Mouse (Mus musculus): Measurements from ENCODE around the gene Ece1.

Gene Ece1

DNA sequence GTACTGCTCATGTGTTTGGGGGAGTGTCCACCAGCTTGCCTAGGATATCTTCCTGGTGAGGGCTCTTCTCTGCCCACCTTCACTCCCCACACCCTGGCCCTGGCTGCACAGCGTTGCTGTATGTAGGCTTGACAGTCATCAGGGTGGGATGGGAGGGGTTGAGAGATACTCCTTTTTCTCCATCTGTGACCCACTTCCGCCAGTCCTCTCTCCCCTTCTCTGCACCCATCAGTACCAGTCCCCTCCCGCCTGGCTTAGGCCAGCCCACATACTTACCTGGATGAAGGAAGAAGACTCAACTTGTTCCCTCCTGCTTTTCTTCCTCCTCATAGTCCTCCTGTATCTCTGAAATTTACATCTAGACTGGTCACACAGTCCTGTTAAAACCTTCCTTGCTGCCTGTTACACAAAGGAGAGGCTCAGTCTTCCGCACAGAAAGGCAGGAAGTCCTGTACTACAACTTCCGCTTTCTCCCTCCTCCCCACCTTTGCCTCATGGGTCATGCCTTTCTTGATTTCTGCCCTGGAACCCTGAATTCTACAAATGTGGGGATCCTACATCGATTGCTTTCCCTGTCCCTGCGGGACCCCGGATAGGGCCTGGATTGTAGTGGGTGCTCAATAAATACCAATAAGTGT, 21.6 kb downstream of the Ece1 start:
- DNase-seq (ENCODE audit: low spot score) = no peak

DNA sequence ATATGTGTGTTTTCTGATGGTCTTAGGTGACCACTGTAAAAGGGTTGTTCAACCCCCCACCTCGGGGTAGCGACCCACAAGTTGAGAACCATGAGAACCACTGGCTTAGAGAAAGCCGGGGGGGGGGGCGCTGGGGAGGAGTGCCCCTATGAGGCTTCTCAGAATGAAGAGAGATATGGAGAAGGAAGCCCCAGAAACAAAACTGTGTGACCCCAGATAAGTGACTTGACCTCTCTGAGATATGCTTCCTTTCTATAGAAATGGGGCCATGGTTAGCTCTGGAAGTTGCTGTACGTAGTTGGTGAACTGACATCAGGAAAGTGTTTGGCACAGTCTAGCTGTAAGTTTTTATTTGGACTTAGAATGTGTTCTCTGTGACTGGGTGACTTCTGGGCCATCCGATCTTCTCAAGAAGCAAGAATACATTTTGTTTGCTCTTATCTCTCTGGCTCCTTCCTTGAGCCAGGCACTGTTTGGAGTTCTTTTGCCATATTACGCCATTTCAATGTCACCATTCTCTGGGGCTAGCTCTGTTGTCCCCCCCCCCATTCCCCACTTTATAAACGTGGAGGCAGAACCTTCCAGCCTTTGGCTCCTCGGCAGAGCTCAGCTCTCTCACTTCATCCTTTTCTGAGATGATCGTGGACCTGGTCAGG, 25.4 kb downstream of the Ece1 start:
- DNase-seq (ENCODE audit: low spot score) = no peak

DNA sequence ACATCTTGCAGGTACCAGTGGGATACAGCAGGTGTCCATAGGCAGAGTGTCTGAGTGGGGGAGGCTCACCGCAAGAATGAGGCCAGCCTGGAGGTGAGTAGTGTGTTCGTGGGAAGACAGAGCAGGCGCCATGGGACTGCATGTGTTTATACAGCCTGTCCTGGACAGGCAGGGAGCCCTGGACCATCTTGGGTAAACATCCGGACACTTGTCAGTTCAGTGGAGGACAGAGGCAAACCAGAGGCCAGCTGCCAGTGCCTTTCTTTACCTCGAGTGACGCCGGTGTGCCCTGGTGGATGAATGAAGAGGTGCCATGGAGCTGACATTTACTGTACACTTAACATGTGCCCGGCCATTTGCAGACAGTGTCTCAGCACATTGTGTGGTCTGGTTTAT, 26.0 kb downstream of the Ece1 start:
- DNase-seq (ENCODE audit: low spot score) = no peak

DNA sequence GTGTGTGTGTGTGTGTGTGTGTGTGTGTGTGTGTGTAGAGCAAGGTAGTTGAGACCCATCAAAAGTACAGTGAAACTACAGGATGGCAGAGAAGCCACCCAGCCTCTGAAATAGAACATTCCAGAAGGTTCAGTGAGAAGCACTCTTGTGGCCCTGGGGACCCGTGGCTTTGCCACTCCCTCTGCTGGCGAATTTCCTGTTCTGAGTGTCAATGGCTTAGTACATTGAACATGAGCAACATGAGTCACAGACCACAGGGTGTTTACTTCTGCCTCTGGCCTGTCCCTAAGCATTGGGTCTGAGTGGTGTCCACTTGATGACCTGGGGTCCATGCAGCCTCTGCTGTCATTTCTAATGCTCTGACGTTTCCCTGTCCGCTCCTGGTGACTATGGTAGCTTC, 28.6 kb downstream of the Ece1 start:
- DNase-seq (ENCODE audit: low spot score) = no peak

DNA sequence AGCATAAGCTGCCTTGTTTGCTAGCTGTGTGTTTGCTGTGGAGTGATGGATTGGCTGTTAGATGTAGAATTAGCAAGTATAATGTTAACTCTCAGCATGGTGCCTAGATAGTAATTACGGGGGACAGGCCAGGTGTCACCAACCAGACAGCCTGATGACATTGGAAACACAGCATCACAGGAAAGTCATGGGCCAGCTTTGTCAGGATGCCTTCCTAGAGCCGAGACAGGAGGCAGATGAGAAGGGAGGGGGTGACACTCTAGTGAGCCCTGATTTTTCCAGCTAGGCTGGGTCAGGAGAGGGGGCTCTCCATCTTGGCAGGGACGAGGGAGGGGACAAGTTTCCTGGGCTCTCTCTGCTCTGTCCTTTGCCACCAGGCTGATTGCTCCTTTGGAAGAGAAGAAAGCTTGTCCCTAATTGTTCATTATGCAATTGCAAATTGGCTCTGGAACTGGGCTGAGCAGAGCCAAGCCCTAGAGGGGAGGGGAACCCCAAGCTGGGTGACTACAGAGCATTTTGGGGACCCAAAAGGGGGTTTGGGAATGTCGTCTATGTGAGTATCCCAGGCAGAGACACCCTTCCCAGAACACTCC, 29.6 kb downstream of the Ece1 start:
- DNase-seq (ENCODE audit: low spot score) = no peak

DNA sequence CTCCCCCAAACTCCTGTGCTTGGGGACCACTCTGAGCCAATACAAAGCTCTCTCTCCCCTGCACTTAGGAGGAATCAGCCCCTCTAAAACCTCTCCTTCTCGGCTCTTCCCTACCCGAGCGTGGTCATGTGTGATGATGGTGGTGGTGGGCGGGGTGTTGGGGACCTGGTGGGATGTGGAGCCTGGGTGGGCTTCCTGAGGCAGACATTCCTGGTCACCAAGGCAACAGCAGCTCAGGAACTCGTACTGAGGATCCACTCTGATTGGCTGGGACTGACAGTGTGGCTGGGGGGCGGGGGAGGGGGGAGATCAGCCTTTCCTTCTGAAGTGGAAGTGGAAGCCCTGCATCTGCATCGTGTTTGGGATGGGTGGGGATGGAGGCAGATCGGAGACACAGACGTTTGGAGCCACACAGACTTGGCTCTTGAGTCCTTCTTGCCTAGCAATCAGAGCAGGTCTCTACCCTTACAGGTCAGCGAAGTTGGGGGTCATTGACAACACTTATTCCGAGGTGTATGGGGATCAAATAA, 30.7 kb downstream of the Ece1 start:
- DNase-seq (ENCODE audit: low spot score) = no peak

DNA sequence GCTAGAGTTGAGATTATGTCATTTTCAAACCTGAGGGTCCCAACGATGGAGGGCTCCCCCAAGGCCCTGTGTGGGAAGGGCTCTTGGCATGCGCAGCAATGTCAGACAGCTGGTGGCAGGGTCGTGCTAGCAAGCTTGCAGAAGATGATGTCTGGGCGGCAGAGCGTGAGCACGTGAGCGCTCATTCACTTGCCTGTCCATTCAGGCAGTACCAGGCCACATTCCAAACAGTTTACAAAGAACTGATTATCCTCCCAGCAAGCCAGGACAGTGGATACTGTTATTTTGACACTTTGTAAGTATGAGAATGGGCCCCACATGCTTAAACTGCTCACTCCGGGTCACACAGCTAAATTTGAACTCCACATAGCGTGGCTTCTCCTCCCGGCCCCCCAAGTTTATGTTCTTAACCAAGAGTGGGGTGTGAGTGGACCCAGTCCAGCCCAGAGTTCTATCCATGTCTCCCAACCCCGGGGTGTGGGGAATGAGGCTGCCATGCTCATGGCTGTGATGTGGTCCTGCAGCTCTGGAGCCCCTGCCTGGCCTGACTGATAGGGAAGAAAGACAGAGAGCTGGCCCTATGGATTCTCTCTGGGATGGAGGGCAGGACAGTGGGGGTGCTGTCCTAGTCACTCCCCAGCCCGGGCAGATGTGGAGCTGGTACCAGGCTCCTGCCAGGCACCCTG, 34.7 kb downstream of the Ece1 start:
- DNase-seq (ENCODE audit: low spot score) = no peak

DNA sequence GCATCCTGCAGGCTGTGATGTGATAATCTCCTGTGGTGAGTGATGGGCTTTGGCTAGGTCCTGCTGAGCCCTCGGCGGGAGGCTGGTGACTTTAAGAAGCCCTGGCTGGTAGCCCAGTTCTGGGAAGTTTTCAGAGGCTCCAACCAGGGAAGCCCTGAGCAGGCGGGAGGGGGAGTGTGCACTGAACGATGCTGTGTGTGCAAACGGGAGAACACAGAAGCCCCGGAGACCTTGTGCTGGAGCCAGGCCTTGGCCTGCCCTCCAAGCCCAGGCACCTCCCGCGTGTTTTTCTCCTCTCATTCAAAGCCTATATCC, 35.2 kb downstream of the Ece1 start:
- DNase-seq (ENCODE audit: low spot score) = no peak

DNA sequence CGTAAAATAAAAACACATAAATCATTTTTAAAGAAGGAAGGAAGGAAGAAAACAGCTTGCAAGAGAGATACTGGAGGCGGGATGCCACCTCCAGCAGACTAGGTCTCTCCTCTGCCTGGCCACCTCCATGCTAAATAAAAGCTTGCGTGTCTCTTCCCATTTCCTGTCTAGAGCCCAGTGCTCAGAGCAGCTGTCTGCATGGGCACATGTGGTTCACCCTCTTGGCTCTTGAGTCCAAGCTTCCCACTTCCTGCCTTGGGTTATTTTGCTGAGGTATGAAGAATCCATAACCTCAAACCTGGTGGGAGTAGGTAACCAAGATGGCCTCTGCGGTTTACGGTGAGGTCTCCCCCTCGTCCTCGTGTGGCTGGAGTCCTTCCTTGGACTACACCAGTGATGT, 36.5 kb downstream of the Ece1 start:
- no peak for DNase-seq (ENCODE audit: low spot score)

DNA sequence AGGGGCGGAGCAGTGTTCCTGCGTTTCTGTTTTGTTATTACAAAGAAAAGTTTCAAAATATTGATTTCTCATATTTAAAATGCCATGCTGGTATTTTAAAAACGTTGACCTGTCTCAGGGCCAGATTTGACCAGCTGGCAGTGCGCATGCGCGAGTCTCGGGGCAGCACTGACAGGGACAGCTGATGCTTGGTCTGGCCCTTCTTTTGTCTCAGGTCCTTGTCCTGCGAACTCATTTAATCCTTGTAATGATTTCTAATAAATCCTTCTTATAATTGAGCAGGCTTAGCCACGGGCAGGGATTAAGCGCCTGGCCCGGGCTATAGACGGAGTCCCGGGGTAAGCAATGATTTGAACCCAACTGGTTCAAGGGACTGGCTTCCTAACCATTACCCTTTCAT, 40.2 kb downstream of the Ece1 start:
- no peak for DNase-seq (ENCODE audit: low spot score)

DNA sequence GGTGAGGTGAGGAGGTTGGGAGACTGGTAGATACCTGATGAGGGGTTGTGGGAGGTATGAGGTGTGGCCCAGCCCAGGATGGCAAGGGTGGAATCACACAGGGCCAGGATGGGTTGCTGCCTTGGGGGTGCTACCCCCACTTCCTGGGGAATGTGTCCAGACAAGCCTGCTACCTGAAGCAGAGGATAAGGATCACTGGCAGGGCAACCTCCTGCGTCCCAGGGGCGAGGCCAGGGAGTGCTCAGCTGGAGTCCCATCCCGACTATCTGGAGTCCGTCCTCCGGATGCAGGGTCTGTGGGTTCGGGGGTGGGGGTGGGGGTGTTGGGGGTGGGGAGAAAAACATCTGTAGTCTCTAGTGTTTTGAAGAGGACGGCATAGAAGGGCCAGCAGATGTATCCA, 40.8 kb downstream of the Ece1 start:
- DNase-seq (ENCODE audit: low spot score) = no peak

DNA sequence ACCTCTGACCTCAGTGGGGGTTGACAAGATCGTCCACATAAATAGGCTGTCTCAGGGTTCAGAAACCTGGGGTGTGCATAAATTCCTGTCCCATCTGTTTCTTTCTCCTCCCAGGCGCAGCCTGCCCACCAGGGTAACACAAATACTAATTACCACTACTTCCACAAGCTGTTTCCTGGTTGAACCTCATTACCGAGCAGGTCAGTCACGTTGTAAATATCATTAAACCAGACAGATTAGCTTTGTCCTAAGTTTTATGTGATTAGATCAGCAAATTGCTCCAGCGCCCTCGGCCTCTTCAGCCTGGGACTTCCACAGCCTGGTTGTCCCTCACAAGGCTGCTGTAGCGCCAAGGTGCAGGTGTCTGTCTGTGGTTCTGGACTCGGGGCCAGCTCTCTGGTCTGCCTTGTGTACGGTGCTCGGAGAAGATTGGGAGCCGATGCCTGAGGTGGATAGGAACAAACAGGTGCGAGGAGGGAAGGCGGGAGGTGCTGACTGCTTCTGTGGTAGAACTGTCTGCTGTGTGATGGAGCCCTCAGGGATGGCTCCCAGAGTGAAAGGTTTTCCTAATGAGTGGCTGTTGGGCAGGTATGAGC, 43.0 kb downstream of the Ece1 start:
- no peak for DNase-seq (ENCODE audit: low spot score)

DNA sequence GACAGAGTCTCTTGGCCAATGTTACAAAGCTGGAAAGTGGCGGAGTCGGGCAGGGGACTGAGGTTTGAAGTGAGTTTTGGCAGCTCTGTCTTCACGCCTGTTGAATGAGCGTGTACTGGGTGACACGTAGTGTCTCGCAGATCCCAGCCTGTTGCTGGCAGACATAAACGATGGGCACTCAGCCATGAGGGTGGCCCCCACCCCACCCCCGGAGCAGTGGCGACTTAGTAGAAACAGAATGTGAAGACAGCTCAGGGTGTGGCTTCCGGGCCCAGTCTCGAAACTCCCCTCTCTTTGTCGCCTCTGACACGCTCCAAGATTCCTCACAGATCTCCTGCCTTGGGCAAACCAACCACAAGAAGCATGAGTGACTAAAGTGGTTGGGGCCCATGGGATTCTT, 45.9 kb downstream of the Ece1 start:
- DNase-seq (ENCODE audit: low spot score) = no peak

DNA sequence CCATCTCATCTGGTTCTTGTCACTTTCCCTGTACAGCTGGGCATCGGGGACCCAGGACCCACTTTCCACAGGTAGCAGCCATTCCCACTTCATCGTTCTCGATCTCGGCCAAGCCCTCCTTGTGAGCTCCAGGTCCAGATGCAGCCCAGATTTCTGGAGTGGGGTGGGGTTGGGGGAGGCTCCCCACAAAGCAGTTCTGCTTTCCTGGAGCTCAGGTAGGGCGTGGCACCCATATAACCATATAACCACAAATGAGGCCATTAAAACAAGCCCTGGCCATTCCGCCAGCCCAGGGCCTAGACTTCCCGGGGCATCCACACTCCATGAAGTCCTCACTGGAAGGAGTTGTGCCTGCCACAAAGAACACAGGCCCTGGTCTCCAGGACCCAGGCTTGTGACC, 46.5 kb downstream of the Ece1 start:
- no peak for DNase-seq (ENCODE audit: low spot score)

DNA sequence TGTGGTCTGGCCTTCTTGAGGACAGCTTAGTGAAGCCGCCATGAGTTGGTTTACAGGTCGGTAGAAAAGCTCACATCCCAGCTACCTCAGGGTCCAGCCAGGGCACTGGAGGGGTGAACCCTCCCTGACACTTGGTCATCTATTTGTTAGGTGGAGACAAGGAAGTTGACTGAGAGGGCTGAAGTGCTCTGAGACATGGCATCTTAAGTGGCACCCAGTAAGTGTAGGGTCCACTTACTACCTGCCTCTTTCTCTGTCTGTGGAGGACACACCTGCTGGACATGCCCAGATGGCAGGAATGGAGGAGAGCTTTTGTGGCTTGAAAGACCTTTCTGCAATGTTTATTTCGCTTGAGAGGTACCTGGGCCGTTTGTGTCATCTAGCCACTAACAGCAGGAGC, 46.9 kb downstream of the Ece1 start:
- no peak for DNase-seq (ENCODE audit: low spot score)

DNA sequence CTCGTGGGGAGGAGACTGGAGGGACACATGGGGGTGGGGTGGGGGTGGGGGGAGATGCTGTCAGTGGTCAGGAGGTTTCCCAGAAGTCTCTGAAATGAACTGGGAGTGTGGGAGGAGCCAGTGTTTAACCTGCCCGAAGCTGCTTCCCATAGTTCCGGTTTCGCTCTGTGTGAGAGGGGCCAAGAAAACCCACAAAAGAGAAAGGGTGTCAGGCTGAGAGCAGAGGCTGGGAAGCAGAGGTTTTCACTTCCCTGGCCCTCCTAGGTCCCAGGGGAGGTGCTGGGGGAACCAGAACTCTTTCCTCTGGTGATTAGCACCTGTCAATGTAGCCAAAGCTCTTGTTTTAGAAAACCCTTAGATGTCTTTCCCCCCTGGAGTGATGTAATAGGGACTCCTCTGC, 47.4 kb downstream of the Ece1 start:
- DNase-seq (ENCODE audit: low spot score) = no peak

DNA sequence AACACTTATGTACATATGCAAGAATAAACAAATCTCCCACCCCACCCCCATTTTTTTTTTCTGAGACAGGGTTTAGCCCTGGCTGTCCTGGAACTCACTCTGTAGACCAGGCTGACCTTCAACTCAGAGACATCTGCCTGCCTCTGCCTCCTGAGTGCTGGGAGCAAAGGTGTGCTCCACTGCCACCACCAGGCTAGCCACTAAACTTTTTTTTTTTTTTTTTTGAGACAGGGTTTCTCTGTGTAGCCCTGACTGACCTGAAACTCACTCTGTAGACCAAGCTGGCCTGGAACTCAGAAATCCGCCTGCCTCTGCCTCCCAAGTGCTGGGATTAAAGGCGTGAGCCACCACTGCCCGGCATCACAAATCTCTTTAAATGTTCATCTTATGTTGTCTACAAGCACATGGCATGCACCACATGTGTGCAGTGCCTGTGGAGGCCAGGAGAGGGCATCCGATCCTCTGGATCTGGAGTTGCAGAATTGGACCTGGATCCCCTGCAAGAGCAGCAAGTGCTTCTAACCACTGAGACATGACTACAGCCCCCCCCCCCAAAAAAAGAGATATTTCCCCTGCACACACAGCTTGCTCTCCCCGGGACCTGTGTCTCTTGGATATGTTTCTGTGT, 48.5 kb downstream of the Ece1 start:
- DNase-seq (ENCODE audit: low spot score) = no peak

DNA sequence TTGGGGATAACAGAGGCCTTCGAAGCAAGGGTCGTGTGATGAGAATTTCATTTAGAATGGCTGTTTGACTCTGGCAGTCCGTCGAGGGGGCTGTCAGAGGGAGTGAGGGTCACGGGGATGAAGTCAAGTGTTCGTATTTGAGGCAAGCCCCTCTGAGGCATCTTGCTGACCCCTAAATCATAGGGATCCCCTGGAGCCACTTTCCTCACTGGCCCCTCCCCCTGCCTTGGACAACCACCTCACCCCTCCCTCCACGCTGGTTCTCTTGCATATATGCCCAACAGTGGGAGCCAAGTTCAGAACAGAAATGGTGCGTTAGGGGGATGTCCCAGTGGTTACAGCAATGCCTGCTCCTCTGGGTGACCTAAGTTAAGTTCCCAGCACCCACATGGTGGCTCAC, 49.6 kb downstream of the Ece1 start:
- no peak for DNase-seq (ENCODE audit: low spot score)

DNA sequence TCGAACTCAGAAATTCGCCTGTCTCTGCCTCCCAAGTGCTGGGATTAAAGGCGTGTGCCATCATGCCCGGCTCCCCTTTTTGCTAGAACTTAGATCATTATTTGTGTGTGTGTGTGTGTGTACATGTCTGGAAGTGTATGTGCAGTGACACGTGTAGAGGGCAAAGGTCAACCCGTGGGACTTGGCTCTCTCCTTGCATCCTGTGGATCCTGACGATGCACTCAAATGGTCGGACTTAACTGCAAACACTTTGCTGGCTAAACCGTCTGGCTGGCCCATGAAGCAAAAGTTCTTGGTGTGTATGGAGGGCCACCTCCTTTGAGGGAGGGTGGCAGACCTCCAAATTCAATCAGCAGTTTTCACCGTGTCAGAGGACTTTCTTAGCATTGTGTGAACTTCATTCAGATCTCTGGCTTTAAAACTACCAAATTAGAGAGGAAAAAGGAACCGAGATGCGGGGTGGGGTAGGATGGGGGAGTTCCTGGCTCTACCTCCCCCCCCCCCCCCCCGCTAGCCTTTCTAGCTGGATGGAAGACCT, 50.8 kb downstream of the Ece1 start:
- DNase-seq (ENCODE audit: low spot score) = no peak

DNA sequence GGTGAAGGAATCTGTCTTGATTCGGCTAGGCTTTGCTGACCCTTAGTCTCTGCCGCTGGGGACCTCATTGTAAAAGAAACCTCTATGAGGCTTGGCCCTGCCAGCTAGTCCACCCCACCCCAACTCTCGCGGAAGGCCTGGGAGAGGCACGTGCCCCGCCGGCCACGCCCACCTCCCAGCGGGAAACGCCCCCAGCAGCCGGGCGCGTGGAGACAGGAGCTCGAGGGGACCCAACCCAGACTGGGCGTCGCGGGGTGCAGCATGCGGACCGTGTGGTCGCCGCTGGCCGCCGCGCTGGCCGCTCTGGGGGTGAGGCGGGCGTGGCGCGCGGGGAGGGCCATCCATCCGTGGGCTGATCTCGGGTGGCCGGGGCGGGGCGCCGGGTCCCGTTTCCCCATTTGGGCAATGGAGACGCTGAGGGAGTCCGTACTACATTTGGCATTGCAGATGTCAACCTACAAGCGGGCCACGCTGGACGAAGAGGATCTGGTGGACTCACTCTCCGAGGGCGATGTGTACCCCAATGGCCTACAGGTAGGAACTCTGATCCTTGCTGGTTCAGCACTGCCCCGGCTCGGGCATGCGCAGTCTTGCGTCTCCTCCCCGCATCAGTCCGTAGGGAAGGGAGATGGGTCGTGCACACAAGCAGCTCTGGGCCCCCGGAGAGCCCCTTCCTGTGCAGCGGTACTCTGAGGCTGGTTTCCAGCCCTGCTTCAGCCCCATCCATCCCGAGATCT, 51.5 kb downstream of the Ece1 start:
- no peak for DNase-seq (ENCODE audit: low spot score)

DNA sequence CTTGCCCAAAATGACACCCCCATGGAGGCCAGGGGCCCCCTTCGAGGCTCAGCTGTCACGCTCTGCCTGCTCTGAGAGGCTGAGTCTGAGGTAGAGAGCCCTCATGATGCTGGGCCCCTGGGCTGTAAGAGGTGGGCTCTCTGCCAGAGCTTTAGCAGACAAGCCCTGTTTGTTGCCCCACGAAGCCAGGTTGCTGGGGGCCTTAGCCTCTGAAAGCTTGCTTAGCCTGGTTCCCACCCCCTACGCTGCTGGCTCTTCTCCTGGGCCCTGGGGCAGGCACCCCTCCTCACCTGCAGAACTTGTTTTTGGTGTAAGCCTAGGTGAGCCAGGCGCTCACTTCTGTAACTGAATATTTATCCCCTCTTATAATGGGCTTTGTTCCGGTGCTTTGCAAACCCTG, 55.6 kb downstream of the Ece1 start:
- DNase-seq (ENCODE audit: low spot score) = no peak
